Mouse (Mus musculus) CH12F3 (cell line): Measurements from ENCODE around the gene Syngap1.
"Not testable (repeated sequence)": the region's sequence is repeated elsewhere in the genome, so short reads cannot be mapped to it uniquely, and the experiment has no call there.

Source experiments
- in situ Hi-C: fragments of 300-500 bp; cut with MboI; formaldehyde crosslinking; loops from 2 replicates; pipeline ENCODE4 v1.14.3; 2020; ENCODE audit warnings: low sequenced_read_pairs

Gene Syngap1

GRCm38 (mm10) chr17:26951952-26952877, 11.2 kb downstream of the Syngap1 start:
- in situ Hi-C loops: no loop called here

- in situ Hi-C loops: no loop called here
Observed at GRCm38 (mm10) chr17:26953201-26953600, 12.1 kb downstream of the Syngap1 start.

- in situ Hi-C loops: no loop called here
Observed at GRCm38 (mm10) chr17:26953726-26954125, 12.7 kb downstream of the Syngap1 start.

- in situ Hi-C loops: no loop called here
Observed at GRCm38 (mm10) chr17:26956309-26956708, 15.3 kb downstream of the Syngap1 start.

GRCm38 (mm10) chr17:26956895-26957294, 15.8 kb downstream of the Syngap1 start:
- in situ Hi-C loops: no loop called here

GRCm38 (mm10) chr17:26957872-26958271, 16.8 kb downstream of the Syngap1 start:
- in situ Hi-C loops: no loop called here

GRCm38 (mm10) chr17:26958880-26959279, 17.8 kb downstream of the Syngap1 start:
- in situ Hi-C loops: no loop called here

- in situ Hi-C loops: no loop called here
Observed at GRCm38 (mm10) chr17:26959815-26960214, 18.8 kb downstream of the Syngap1 start.

- in situ Hi-C loops: no loop called here
Observed at GRCm38 (mm10) chr17:26961572-26962240, 20.7 kb downstream of the Syngap1 start.

GRCm38 (mm10) chr17:26966993-26967392, 25.9 kb downstream of the Syngap1 start:
- in situ Hi-C loops: no loop called here

- in situ Hi-C loops: no loop called here
Observed at GRCm38 (mm10) chr17:26967477-26967876, 26.4 kb downstream of the Syngap1 start.

- in situ Hi-C loops: no loop called here
Observed at GRCm38 (mm10) chr17:26968200-26968611, 27.2 kb downstream of the Syngap1 start.

- in situ Hi-C loops: no loop called here
Observed at GRCm38 (mm10) chr17:26969257-26969656, 28.2 kb downstream of the Syngap1 start.

GRCm38 (mm10) chr17:26970221-26970620, 29.2 kb downstream of the Syngap1 start:
- in situ Hi-C loops: no loop called here

- in situ Hi-C loops: no loop called here
Observed at GRCm38 (mm10) chr17:26971247-26971905, 30.3 kb downstream of the Syngap1 start.

GRCm38 (mm10) chr17:26972107-26972506, 31.1 kb downstream of the Syngap1 start:
- in situ Hi-C loops: no loop called here

GRCm38 (mm10) chr17:26972703-26973574, 31.9 kb downstream of the Syngap1 start, which contains the start of gene Zbtb9:
Gene Zbtb9 (plus strand): TSS chr17:26973167.
- in situ Hi-C loops: no loop called here

- in situ Hi-C loops: no loop called here
Observed at GRCm38 (mm10) chr17:26974547-26974946, 33.5 kb downstream of the Syngap1 start.

GRCm38 (mm10) chr17:26975415-26975814, 34.4 kb downstream of the Syngap1 start:
- in situ Hi-C loops: no loop called here

GRCm38 (mm10) chr17:26977354-26977753, 36.3 kb downstream of the Syngap1 start:
- in situ Hi-C loops: not testable (repeated sequence)
